11 mouse cellular contexts compared by ENCODE assay signal in genomic region chr11:111555615-111556014, GRCm38 (mm10).
"Had no signal": no experiment of that assay in that cellular context is flagged by ENCODE, and none has a peak within 500 bp of the region (broad histone marks: within the 10 kb centered on the region; RNA-seq: fewer than 3 reads in every experiment).

No protein-coding gene starts in this region.

- H3K4me3 ChIP-seq: layer of hippocampus, adult 2 months; limb, embryonic 12.5 days; liver, embryonic 13.5 days; midbrain, embryonic 15.5 days had no signal

- H3K9me3 ChIP-seq: limb, embryonic 12.5 days; liver, embryonic 13.5 days; midbrain, embryonic 15.5 days had no signal

- H3K27ac ChIP-seq: layer of hippocampus, adult 2 months; limb, embryonic 12.5 days; liver, embryonic 13.5 days; midbrain, embryonic 15.5 days had no signal

- H3K36me3 ChIP-seq: limb, embryonic 12.5 days; liver, embryonic 13.5 days; midbrain, embryonic 15.5 days had no signal

- H3K27me3 ChIP-seq: liver, embryonic 13.5 days; midbrain, embryonic 15.5 days had no signal

- H3K9ac ChIP-seq: limb, embryonic 12.5 days; liver, embryonic 13.5 days; liver, postnatal 0 days; midbrain, embryonic 15.5 days had no signal

- H3K4me2 ChIP-seq: limb, embryonic 12.5 days; liver, embryonic 13.5 days; midbrain, embryonic 15.5 days had no signal

- DNase-seq: kidney, postnatal 10 days; kidney, postnatal 4 days; liver; liver, embryonic 13.5 days; liver, postnatal 0 days; spleen, adult 18-20 months; thymus, adult 18-20 months; thymus, postnatal 14 days had no signal

- ATAC-seq: liver, postnatal 0 days; midbrain, embryonic 15.5 days had no signal

- H3K4me1 ChIP-seq: limb, embryonic 12.5 days; liver, embryonic 13.5 days; midbrain, embryonic 15.5 days had no signal
